Mouse (Mus musculus) lung, postnatal 25 days (tissue): ENCODE measurements around the gene Abcb9.

Source experiments
- DNase-seq: peaks from one replicate; pipeline ENCODE4 v3.0.0; 2022; ENCODE audit warnings: low spot score

The Abcb9 gene

DNA sequence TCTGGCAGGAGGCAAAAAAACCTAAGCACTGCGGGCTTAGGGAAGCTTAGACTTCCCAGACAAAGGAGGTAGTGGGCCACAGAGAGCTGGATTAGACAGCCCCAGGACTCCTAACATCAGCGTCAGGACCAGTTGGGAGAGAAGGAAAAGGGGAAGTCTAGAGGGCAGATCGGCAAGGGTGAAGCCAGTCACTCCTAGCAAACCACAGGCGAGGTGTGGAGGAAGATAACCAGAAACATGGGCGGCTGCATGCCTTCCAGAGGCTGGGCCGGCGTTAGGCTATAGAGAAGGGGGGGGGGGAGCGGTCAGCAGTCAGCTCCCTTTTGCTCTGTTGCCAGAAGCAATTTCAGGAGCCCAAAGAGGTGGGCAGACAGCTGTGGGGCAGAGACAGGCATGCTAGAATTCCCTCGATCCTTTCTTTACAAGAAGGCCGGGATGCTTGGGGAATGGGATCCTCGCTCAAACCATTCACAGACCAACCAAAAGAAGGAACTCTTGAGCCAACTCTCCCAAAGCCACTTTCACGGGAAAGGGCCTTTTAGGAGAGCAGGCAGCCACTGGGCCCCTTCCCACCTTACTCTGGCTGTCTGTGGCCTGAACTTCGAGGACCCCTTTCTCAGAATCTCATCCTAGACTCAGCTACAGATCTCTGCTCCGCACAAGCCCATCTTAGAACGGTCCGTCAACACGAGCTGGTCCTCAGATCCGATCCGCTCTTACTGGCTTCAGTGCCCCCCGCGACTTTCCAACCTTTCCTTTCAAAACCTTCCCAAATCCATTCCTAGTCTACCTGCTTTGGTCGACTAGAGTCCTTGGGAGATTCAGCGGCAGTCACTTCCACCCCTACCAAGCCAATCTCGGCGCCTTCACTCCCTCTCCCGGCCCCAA is 64.3 kb downstream of the Abcb9 start:
- DNase-seq: no peak

DNA sequence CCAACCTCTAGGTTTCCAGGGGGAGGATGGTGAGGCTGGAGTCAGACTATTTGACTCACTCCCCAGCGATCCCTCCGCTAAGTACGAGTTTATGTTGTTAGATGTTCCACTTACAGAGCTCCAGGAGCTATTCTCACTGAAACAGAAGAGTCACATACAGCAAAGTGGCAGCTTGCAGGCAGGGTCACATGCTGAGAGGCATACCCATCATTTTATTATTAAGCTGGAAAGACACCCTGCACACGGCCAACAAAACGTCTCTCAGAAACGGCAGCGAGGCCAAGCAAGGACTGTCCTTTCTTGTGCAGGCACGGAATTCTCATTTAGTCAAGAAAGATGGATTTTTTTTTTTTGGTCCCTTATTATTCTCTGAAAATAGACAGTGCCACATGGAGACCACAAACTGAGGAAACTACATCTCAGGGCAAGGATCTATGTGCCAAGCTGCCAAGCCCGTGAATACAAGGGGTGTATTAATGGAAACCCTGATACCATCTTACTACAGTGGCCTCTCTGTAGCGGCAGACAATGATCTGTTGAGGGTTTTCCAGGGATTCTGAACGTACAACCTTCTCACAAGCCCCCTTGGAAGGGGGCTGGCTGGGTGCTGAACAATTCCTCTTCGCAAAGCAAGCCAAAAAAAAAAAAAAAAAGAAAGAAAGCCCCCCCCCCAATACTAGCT is 65.1 kb downstream of the Abcb9 start:
- no peak for DNase-seq

DNA sequence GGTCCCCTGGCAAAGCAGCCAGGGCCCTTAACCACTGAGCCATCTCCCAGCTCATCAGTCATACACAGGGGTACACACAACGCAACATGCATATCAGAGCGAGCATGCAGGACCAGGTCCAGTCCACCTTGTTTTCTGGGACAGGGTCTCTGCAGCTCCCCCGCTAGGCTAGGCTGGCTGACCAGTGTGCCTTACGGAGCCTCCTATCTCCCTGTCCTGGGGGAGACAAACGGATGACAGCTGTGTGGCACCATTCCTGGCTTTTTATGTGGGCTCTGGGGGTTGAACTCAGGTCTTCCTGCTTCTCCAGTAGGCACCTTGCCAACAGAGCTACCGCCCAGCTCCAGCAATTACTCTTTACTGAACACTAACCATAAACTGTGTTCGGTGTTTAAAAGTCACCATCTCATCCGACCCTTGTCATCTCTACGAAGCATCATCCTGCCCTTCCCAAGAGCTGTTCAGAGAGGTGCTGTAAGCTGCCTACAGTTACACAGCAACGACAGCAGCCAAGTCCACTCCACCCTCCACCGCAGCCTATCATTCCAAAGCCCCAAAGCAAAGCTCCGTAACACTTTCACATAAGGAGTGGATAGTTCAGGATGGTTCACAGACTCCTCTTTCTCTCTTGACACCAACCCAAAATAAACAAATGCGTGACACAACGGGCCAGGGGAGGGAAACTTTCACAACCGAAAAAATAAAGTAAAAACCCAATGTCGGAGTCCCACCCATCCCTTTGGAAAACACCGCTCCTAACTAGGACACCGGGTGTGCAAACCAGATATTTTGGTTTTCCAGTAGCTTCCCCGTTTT is 66.2 kb downstream of the Abcb9 start:
- DNase-seq: no peak

DNA sequence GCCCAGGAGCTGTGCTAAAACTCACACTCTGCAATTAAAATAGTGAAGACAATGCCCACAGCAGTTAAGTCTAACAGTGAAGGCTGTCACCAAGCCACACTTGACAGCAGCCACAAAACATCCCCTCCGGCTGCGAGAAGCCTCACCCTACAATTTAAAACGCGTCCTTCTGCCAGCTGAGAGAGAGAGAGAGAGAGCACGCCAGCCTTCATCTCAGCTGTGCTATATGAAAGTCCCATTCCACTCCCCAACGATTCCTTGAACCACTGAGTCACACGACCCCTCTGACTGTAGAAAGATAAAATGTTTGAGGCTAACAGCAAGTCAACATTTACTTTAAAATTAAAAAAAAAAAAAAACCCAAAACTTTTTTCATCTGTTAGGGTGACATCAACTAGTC is 66.9 kb downstream of the Abcb9 start:
- no peak for DNase-seq

DNA sequence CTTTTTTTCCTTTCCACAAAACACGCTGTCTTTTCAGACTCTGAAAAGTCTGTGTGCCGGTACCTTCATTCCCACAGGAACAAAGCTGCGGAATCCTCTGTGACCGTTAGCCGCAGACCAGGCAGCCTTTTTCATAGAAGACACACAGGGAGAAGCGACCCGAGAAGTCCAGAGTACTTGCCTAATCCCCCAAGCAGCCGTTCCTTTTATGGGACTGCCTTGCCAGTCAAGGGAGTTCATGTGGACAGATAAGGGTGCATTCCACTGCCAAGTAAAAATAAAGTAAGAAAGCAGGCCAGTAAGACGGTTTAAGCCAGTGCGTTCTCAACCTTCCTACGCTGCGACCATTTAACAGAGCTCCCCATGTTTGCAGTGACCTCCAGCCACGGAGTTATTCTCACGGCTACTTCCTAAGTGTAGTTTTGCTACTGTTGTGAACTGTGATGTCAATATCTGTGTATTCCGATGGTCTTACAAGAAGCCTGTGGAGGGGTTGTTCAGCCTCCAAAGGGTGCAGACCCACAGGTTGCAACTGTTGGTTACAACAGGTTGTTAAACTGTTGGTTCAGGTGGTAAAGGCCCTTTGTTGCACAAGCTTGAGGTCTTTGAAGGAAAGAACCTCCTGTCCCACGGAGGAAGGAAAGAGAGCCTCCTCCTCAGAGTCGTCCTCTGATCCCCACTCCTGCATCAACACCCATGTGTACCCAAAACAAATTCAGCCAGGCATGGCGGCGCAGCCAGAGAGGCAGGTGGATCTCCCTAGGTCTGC is 67.7 kb downstream of the Abcb9 start:
- no peak for DNase-seq

DNA sequence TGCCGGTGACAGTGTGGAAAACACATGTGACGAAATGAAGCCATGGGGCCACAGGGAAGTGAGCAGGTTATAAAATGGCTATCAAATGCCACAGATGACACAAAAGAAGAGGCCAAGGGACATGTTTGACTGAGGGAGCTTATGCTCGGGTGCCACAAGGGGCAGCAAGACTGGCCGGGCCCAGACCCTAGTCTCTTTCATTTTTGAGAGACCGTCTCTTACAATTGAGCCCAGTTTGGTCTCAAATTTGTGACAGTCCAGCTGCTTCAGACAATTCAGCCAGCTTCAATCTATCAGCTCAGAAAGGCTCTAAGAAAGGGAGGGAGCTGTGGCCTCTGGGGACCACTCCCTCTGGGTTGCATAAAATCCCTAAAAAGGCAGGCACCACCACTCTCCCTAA is 69.0 kb downstream of the Abcb9 start:
- no peak for DNase-seq

DNA sequence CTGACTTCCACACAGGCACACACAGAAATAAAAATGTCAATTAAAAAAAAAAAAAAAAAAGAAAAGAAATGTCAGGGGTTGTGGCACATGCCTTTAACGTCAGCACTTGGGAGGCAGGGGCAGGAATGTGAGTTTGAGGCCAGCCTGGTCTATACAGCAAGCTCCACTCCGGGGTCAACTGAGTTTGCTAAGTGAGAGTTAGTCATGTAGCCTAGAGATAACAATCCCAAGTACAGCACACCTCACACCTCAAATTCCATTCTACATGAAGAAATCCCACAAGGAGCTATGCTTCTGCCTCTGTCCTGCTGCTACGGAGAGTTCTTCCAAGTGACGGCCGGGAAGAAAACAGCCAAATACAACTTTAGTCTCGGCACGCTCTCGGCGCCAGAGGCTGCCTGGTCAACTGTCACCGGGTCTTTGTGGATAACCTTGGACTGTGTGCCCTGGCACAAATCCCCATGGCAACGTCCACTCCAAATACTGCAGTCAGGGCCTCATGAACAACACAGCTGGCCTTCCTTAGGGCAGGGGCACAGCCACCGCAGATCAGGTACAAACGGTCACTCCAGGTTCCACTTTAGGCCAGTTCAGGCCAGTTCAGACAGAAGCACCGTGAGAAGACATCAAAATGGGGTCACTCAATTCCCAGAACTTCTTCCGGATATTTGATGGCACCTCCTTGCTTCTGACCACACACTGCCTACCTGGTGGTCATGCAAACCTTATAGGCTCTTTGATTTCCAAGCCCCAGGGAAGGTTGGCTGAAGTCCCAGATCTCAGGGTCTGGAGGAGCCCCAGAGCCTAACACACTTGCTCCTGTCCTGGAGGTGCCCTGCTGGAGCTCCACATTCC is 69.8 kb downstream of the Abcb9 start:
- DNase-seq: no peak

DNA sequence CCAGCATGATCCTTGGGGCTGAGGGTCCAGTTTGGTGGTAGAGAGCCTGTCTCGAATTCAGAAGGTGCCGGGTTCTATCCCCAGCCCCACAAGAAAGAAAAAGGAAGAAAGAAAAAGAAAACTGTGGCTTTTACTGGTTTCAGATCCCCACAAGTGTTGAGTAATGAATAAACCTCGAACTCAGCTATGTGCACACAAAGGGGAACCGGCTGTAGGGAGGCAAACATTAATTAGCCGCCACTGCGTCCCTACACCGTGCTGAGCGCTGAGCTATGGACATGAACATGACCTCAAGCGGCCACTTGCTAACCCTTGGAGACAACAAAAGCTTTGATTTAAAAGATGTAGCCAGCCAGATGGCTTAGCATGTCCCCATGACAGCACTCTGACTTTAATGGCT is 70.5 kb downstream of the Abcb9 start:
- DNase-seq: no peak

DNA sequence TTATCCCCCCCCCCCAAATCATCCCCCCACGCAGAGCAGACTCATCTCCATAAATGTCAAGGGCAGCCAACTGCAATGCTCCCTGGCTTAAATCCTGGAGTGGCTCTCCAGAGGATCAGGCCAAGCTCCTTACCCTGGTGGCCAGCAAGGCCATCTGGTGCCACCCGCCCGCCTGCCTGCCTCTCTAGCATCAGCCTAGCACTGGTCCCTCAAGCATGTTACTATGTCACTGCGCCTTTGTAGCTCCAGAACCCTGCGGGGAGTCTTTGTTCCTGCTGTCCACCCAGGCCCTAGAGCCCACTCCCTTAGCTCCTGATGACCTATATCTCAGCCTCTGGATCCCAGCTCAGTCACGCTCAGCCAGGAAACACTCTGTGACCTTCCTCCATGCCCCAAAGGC is 70.9 kb downstream of the Abcb9 start:
- no peak for DNase-seq

DNA sequence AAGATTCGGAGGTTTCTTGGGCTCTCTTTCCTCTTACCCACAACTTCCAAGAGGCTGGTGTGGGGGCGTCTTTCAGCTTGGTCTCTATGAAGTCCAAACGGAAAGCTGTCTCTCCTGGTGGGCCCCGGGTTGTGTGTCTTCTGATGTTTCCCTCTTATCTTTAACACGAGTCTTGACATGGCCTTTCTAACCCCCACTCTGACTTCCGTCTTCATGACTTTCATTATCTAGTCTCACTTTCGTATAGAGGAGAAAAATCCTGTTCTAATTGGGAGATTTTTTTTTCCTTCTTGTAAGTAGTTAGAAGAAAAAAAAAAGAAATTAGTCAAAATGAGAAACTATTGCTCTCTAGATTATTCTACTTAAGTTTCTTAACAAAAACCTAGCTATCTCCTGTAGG is 73.2 kb downstream of the Abcb9 start:
- no peak for DNase-seq

DNA sequence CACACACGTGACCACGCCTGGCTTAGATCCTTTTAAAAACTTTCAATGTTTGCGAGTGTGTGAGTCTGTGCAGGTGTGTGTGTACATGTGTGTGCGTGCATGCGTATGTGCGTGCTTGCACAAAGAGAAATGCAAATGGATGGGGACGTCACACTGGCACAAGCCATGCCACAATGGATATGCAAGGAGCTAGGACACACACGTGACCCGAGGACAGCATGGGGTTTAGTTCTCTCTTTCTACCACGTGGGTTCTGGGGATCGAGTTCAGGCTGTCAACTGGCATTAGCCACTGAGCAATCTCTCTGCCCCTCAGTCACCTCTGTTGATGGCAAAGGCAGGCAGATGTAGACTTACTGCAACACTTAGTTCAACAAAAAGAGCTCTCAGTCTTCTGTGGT is 73.9 kb downstream of the Abcb9 start:
- DNase-seq: no peak

DNA sequence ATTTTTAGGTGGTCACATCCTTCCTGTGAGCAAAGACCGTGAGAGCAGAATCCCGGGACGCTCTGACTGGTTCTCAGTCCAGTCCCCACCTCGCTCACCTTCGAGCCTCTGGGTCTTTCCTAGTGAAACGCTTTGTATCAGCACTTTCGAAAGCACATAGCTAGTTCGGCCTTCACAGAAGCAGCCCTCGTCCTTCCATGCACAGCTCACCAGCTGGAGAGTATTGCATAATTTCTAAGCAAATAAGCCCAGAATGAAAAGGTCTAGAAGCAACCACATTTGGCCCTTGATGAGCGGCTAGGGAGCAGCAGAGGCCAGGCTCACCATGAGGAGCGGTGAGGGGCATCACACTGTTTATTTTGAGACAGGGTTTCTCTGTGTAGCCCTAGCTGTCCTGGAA is 74.5 kb downstream of the Abcb9 start:
- DNase-seq: peak; percentile 75

DNA sequence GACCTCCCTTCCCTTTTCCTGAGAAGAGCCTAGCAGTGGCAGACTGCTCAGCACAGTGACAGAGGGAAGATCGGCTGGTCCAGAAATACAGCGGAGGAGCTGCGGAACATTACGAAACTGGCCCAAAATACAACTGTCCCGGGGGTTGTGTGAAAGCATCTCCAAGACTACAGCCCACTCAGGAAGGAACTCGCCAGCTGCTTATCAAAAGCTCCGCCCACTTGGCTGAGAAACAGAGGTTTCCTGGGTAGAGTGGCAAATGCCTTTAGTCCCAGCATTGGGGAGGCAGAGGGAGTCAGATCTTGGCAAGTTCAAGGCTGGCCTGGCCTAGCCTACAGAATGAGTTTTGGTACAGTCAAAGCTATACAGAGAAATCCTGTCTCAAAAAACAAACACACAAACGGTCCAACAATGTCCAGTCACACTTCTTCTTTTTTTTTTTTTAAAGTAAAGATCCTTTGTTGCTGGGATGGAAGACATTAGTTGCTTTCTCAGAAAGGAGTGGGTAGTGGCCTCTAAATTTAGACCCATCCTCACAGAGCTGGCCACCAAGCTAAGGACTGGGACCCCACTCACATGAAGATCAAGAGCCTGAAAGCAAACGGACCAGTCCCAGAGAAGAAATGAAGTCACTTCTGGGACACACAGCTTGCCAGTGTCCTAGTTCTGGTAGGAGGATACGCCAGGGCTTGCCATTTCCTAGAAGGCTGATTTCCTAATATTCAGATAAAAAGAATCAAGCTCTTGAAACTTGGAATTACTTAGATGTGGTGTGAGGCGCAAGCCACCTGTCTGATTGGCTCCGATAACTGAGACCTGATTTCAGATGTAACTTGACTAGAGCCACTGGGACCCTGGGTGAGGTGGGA is 76.0 kb downstream of the Abcb9 start:
- peak; percentile 87 for DNase-seq

DNA sequence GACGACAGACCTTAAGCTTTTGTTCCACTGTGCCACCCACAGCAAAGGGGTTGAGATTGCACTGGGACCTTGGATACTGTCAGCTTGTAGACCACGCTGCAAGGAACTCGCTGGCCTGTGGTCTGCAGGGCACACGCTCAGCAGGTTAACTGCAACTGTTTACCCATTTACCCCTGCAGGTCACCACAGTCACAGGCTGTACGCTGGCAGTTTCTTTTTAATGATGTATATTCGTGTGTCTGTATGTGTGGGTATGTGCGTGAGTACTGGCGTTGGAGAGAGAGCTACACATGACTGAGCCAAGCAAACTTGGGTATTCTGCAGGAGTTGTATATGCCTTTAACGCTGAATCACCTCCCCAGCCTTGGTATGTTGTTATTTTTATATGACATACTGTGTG is 76.9 kb downstream of the Abcb9 start:
- no peak for DNase-seq

DNA sequence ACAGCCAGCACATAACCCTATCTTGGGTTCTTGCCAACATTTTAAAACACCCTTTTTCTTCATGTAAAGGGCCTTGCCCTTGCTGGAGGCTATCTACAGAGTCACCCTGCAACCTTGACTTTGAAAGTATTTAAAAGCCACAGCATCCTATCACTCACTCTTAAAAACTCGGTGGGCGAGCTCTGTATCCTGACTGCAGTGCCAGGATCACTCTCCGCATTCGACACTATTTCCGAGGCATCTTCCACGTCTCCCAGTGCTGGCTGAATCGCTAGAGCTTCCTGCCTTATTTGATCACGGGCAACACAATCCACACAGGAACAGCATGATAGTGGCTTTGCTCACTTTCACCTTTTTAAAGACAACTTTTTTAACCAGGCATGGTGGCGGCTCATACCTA is 77.7 kb downstream of the Abcb9 start:
- no peak for DNase-seq

DNA sequence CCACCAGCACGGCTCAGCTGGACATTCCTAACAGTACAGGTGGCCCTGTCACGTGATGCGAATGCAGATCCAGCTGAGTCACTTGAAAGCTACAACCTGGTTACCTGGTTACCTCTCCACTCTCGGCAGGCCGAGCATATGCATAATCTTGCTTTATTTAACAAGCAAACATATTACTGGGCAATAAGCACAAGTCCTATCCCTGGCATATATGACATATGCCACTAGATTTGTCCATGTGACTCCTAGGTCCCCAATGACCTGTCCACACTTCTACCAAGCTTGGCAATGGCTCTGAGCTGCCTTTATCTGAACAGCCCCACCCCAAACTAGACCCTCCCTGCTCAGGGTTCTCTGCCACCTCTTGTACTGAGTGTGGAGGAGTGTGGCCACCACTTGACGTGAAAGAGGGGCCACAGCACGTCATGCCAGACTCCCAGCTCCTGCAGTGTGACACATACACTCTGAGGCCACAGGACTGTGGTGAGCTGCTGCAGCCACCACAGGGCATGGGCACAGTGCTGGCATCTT is 79.2 kb downstream of the Abcb9 start:
- peak; percentile 60 for DNase-seq

DNA sequence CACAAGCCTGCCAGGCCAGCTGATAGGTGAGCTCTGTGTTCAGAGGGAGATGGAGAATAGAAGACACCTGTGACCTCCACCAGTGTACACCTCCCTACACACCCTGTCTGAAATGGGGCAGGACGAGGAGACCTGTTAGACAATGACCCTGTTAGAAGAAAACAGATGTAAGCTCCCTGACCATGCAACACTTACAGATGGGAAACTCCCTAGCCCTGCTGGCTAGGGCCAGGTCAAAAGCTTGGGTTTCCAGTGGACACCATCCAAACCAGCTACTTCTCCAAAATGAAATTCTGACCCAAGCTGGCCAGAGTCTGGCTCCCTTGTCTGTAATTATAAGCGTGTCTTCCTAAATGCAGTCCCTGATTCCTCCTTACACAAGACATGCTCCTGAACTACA is 79.9 kb downstream of the Abcb9 start:
- DNase-seq: no peak

DNA sequence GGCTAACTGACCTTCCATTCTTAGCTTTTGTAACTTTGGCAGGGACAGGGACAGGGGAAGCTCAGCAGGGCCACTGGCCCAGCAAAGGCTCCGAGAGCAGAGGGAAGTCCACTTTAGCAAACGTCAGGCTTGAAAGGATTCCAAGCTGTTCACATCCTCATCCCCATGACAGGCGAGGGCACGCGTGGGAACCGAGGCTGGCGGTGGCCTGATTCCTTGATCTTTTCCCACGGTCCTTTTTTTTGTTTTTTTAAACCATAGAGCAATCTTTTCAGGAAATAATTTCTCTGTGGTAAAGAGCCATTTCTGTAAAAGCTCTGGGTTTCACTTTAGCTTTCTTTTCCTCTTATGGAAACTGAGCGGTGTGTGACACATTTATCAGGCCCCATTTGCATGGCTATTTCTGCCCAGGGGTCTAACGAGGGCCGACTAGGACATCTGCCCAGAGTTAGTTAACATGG is 80.8 kb downstream of the Abcb9 start:
- peak; percentile 59 for DNase-seq

DNA sequence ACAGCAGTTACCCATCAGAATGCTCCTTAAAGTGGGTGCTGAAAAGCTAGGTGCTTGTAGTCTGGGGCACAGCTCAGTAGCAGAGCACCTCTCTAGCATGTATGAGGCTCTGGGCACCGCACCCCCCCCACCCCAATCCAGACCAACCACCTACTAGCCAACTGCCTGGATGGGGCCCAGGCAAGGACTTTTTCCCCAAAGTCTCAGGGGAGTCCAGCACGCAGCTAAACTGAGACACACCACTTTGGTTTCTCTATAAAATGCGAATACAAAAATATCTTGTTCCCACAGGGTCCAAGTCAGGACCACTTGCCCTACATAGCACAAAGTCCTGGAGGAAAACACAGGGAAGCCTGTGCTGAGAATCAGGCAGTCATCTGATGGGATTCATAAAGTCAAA is 81.4 kb downstream of the Abcb9 start:
- no peak for DNase-seq

DNA sequence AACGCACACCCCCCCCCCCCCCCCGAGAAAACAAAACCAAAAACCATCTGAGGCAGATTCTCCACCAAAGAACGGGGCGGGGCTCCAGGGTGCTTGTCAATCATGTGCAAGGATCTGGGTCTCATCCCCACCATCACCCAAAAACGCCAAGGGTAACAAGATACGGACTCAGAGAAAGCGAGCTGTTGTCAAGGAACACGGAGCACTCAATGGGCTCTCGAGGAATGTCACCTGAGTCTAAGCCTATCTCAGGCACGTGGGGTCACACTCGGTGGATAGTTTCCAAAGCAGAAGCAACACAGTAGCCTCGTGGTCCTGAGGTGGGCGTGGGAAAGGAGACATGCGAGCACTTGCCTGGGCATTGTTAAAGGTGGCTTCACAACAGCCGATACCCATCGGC is 81.9 kb downstream of the Abcb9 start:
- DNase-seq: no peak
